Mouse (Mus musculus) G1E (cell line): ENCODE results near the gene Ifna4. TPM values are rescaled to one million over a fixed set of nuclear protein-coding genes. Genes with fewer than 3 reads are reported as not detected.

Experiments used
- ATAC-seq: 2 replicates; pipeline ENCODE4 v1.8.0; 2016; ENCODE audit warnings: mild to moderate bottlenecking; ENCODE audit not compliant: insufficient number of reproducible peaks, poor library complexity, low FRiP score, severe bottlenecking; ENCODE audit errors: extremely low read depth
- DNase-seq: peaks from one replicate; pipeline ENCODE4 v3.0.0; 2012; ENCODE audit warnings: low spot score
- H3K27me3 ChIP-seq: 2 replicates; pipeline ENCODE4 v1.6.1; 2012; ENCODE audit warnings: mild to moderate bottlenecking, low read length, inconsistent platforms; ENCODE audit not compliant: insufficient read depth
- H3K36me3 ChIP-seq: replicated peaks from 2 replicates; pipeline ENCODE3; 2012; ENCODE audit warnings: mild to moderate bottlenecking, inconsistent platforms
- H3K4me1 ChIP-seq: 2 replicates; pipeline ENCODE4 v1.6.1; 2012; ENCODE audit warnings: low read depth, low read length, inconsistent platforms, mixed read lengths; ENCODE audit not compliant: insufficient read depth
- H3K4me3 ChIP-seq: 2 replicates; pipeline ENCODE4 v1.5.1; 2012; ENCODE audit warnings: low read depth, mild to moderate bottlenecking, inconsistent platforms, low read length, moderate library complexity, mixed read lengths
- H3K9me3 ChIP-seq: replicated peaks from 2 replicates; pipeline ENCODE4 v1.6.1; 2012; ENCODE audit warnings: inconsistent platforms
- CTCF ChIP-seq: IDR thresholded peaks from 2 replicates; pipeline ENCODE4 v1.5.1; 2012; ENCODE audit warnings: low read depth, low read length, inconsistent platforms, mixed read lengths
- GATA1 ChIP-seq: IDR thresholded peaks from 2 replicates; pipeline ENCODE4 v1.6.1; 2012; ENCODE audit warnings: borderline replicate concordance, low read length, inconsistent platforms, mixed read lengths
- GATA2 ChIP-seq: IDR thresholded peaks from 2 replicates; pipeline ENCODE4 v1.6.1; 2012; ENCODE audit warnings: low read depth, low read length, inconsistent platforms, borderline replicate concordance
- POLR2AphosphoS5 ChIP-seq: IDR thresholded peaks from 2 replicates; pipeline ENCODE4 v1.6.1; 2012; ENCODE audit warnings: low read depth, low read length, inconsistent platforms; ENCODE audit not compliant: insufficient replicate concordance
- TAL1 ChIP-seq: conservative IDR thresholded peaks from 2 replicates; pipeline ENCODE4 v1.6.1; 2012; ENCODE audit warnings: low read depth, low read length, inconsistent platforms, mixed read lengths
- polyA plus RNA-seq: library from polyadenylated mRNA; stranded (reverse); fragments of >175 nt; gene quantifications from 2 replicates; pipeline ENCODE4 v1.2.3, GENCODE M21; 2012
- total RNA-seq, 2 experiments: library from RNA; stranded (forward) in 1 of 2; stranded (reverse) in 1 of 2; fragments of 200-1000 nt in 1 of 2; fragments of >200 nt in 1 of 2; fragmentation: Nextera tagmentation in 1 of 2; gene quantifications; 2 replicates each; pipeline ENCODE4 v1.2.3; 2014 to 2017

Ifna4 gene
- total and polyA plus RNA-seq, 3 experiments = 0.38 TPM; not detected in 2

DNA sequence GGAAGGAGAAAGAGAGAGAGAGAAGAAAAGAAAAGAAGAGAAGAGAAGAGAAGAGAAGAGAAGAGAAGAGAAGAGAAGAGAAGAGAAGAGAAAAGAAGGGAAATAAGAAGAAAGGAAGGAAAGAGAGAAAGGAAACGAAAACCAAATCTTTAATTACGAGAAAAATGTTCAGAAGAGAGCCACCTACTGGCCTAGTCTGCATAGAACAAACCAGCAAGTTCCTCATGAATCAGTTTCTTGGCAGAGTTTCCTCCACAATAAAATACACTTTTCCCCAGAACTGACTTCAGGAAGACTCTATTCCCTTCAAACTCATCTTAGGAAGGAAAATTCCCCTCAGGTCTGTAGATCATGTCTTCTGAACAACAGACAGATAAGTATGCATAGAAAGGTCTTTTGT, 3.7 kb downstream of the Ifna4 start:
- ATAC-seq (no peak), DNase-seq (no peak)
- no peaks in the 10 kb centered on the region for H3K36me3 ChIP-seq
- no peaks in the 10 kb centered on the region for H3K4me1 ChIP-seq
- no peak overlapping the region for H3K4me3 ChIP-seq
- TF ChIP-seq GATA1 (no peak), TAL1 (no peak), GATA2 (no peak), POLR2AphosphoS5 (no peak), CTCF (no peak)
- H3K27me3 ChIP-seq = no peaks in the 10 kb centered on the region
- no peaks in the 10 kb centered on the region for H3K9me3 ChIP-seq

DNA sequence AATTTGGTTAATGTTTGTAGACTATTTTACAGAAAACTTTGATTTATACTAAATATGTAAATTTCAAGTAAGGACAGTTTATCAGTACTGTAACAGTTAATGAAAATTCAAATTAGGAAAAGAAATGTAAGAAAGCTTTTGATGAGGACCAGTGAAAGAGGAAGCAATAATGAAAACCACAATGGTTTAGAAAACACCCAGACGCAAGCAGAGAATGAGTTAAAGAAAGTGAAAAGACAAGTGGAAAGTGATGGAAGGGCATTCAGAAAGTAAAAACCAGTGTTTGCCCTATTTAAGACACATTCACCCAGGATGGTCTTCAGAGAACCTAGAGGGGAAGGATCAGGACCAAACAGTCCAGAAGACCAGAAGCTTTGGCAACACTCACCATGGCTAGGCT, 8.0 kb downstream of the Ifna4 start, which contains the start of gene Ifna1:
Gene Ifna1, plus strand, starts transcription at position 390 of the 400 bp plus-strand sequence.
- H3K9me3 ChIP-seq = no peaks in the 10 kb centered on the region
- DNase-seq (no peak), ATAC-seq (no peak)
- no peaks in the 10 kb centered on the region for H3K4me1 ChIP-seq
- no peaks in the 10 kb centered on the region for H3K27me3 ChIP-seq
- TF ChIP-seq TAL1 (no peak), GATA1 (no peak), POLR2AphosphoS5 (no peak), CTCF (no peak), GATA2 (no peak)
- H3K4me3 ChIP-seq = no peak within 1 kb of the TSS
- H3K36me3 ChIP-seq = no peaks in the 10 kb centered on the region

DNA sequence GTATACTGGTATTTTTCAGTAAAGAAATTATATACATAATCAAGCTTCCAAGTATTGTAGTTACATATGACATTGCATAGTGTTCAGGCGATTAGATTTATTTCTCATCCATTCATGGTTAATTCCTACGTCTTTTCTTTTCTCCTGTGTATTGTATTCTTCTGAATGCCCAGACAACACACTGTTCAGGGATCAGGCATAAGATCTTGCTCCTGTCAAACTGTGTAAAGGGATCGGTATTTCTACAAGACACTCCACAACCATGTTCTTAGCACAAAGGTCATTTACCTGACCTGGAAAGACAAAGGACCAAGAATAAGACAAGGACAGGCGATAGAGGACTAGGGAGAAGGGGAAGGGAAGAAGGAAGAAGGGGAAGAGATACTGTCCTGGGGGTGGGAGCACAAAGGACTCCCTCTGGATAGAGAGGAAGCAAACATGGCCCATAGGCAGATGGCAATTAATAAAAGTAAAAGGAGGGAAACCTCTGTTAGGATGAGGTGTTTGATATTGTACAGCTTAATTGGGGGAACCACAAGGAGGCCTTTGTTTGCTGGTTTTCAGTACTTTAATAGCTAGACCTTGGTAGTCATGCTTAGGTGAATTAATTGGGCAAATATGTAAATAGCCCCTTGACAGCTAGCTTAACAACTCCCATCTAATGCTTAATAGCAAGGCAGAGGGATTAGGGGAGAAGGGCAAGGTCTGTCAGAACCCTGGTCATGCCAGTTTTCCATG, 9.5 kb downstream of the Ifna4 start:
- no peaks in the 10 kb centered on the region for H3K27me3 ChIP-seq
- ATAC-seq (no peak), DNase-seq (no peak)
- H3K4me3 ChIP-seq = no peak overlapping the region
- no peak for TF ChIP-seq GATA2
- no peak for TF ChIP-seq GATA1
- TF ChIP-seq TAL1 = no peak
- TF ChIP-seq CTCF = no peak
- TF ChIP-seq POLR2AphosphoS5 = no peak
- H3K9me3 ChIP-seq = no peaks in the 10 kb centered on the region
- H3K4me1 ChIP-seq = no peaks in the 10 kb centered on the region
- no peaks in the 10 kb centered on the region for H3K36me3 ChIP-seq

DNA sequence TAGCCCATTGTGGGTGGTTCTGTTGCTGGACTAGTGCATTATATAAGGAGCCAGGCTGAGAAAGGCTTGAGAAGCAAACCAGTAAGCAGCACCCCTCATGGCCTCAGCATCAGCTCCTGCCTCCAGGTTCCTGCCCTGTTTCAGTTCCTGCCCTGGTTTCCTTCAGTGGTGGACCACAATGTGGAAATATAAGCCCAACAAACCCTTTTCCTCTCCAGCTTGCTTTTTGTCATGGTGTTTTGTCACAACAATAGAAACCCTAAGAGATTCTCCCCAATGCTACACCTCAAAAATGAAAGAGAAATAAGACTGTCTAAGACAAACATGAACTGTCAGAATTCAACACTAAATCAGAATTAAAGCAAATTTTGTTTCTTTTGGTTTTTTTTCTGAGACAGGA, 17.6 kb downstream of the Ifna4 start:
- no peaks in the 10 kb centered on the region for H3K36me3 ChIP-seq
- TF ChIP-seq CTCF (no peak), TAL1 (no peak), GATA1 (no peak), POLR2AphosphoS5 (no peak), GATA2 (no peak)
- no peaks in the 10 kb centered on the region for H3K4me1 ChIP-seq
- DNase-seq (no peak), ATAC-seq (no peak)
- no peak overlapping the region for H3K4me3 ChIP-seq
- no peaks in the 10 kb centered on the region for H3K9me3 ChIP-seq
- no peaks in the 10 kb centered on the region for H3K27me3 ChIP-seq

DNA sequence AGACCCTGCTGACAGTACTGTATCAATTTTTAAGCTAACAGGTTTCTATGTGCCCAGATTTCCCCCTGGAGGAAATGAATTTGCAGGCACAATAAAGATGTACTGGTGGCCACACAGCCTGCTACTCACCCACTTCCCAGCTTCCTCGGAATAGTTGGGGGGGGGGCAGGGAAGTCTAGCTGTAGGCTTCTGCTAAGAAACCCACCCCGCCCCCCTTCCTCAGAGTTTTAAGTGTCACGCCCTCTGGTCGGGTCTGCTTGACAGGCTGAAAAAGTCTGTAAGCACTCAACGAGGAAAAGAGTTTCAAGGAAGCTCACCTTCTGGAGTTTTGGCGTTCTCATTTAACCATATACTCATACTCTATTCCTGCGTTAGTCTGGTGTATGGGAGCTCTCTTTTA, 21.6 kb downstream of the Ifna4 start:
- no peak for ATAC-seq
- no peak for TF ChIP-seq CTCF
- TF ChIP-seq TAL1 = no peak
- no peak for TF ChIP-seq GATA1
- no peak for TF ChIP-seq POLR2AphosphoS5
- no peak for TF ChIP-seq GATA2
- Histone ChIP-seq H3K4me1 (no peaks in the 10 kb centered on the region), H3K27me3 (no peaks in the 10 kb centered on the region), H3K9me3 (no peaks in the 10 kb centered on the region), H3K36me3 (no peaks in the 10 kb centered on the region), H3K4me3 (no peak overlapping the region)
- DNase-seq = no peak

DNA sequence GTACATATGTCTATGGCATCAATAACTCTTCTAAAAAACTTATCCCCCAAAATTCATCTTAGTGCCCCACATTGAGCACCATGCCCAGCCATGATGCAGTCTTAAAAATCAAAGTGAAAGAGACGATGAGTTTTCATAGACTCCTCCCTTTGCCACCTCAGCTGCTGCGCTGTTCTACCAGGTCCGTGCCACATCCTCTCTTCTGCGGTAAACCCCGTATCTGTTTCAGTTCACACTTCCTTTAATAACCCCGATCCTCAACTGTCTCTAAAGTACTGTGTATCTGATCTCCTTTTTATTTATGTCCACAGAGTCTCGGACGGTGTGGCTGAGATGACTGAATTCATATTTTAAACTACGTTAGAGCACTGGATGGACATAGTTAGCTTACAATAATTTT, 22.9 kb downstream of the Ifna4 start:
- ATAC-seq (no peak), DNase-seq (no peak)
- TF ChIP-seq CTCF = no peak
- no peak for TF ChIP-seq GATA1
- TF ChIP-seq TAL1 = no peak
- no peak for TF ChIP-seq GATA2
- no peak for TF ChIP-seq POLR2AphosphoS5
- Histone ChIP-seq H3K4me1 (no peaks in the 10 kb centered on the region), H3K4me3 (no peak overlapping the region), H3K27me3 (no peaks in the 10 kb centered on the region), H3K36me3 (no peaks in the 10 kb centered on the region), H3K9me3 (no peaks in the 10 kb centered on the region)
